ENCODE assay signal across 8 mouse cellular contexts in the genomic region with DNA sequence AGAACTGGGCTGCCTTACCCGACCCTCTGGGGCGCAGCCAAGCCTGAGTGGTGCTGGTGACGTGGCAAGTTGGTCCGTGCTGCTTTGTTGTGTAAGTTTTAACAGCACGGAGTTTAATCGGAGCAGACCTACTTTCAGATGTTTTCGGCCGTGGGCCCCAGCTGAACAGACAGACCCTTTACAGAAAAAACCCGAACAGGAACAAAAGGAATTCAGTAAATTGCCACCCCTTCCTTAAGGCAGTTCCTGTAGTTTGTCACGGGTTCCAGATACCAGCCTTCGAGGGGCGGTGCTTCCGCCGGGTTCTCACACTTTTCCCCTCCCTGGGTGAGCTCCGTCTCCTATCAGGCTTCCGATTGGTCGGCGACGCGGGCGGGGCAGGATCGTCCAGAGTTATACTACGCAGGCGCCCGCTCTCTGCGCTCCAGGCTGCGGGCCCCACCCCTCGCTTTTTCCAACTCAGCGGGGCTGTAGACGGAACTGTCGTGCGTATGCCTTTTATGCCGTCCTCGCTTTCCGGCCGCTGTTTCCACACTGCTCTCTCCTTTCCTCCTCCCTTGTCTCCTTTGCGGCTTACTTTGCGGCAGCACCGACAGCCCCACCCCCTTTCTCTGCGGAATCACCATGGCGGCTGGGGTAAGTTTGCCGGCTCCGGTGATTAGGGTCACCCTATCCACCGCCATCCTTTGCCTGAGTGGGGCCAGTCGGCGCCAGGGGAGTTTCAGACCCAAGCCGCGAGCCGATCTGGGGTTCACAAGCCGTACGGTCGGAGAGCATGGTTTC. TPM values are rescaled to one million over a fixed set of nuclear protein-coding genes. Genes with fewer than 3 reads are reported as not detected.
DNase-seq lines count a peak whose midpoint lies in the region; ATAC-seq and TF ChIP-seq lines count a peak whose summit lies in the region.

A gene (plus strand): TSS at position 452 of the 783 bp plus-strand sequence.

- H3K79me2 ChIP-seq in C2C12 (ENCODE audit: control insufficient read depth, insufficient read depth) (peaks cover 56% of the 10 kb centered on the region), myocyte (ENCODE audit: control insufficient read depth, insufficient read depth) (peaks cover 51% of the 10 kb centered on the region)
- peaks cover 8% of the 10 kb centered on the region; the same call in 1 of the 2 replicates for H3K79me2 ChIP-seq in liver, adult 2 months (ENCODE audit: control insufficient read depth, insufficient read depth, low read length)

- no peaks in the 10 kb centered on the region for H3K27me3 ChIP-seq in C2C12 (ENCODE audit: control insufficient read depth, insufficient read depth, insufficient read length)
- no peaks in the 10 kb centered on the region for H3K27me3 ChIP-seq in erythroblast, embryonic 14.5 days (ENCODE audit: control insufficient read depth)
- H3K27me3 ChIP-seq in heart, embryonic 11.5 days (ENCODE audit: control insufficient read depth, insufficient read depth, low read length): no peaks in the 10 kb centered on the region
- H3K27me3 ChIP-seq in kidney, embryonic 16.5 days (ENCODE audit: insufficient read depth, low read length): no peaks in the 10 kb centered on the region
- no peaks in the 10 kb centered on the region for H3K27me3 ChIP-seq in liver, adult 2 months (ENCODE audit: control insufficient read depth, insufficient read depth, low read length)
- H3K27me3 ChIP-seq in myocyte (ENCODE audit: control insufficient read depth, insufficient read depth, insufficient read length): no peaks in the 10 kb centered on the region
- H3K27me3 ChIP-seq in splenic B cell, adult 2 months (ENCODE audit: control insufficient read depth, insufficient read depth, low read length, poor library complexity, severe bottlenecking): no peaks in the 10 kb centered on the region

- peak; percentile 98 for ATAC-seq in heart, embryonic 11.5 days (replicated peaks; ENCODE audit: insufficient number of reproducible peaks, low FRiP score, low TSS enrichment)
- ATAC-seq in kidney, embryonic 16.5 days (ENCODE audit: low FRiP score, low TSS enrichment): peak; percentile 99

- H3K27ac ChIP-seq in heart, embryonic 11.5 days (ENCODE audit: low read depth, low read length): peak within 1 kb of the TSS; percentile 90
- peak within 1 kb of the TSS; percentile 98 for H3K27ac ChIP-seq in kidney, embryonic 16.5 days (ENCODE audit: low read length)
- H3K27ac ChIP-seq in liver, adult 2 months (replicated peaks; ENCODE audit: insufficient read depth, low read depth, low read length): peak within 1 kb of the TSS; percentile 78

- peak within 1 kb of the TSS; percentile 80 for H3K4me2 ChIP-seq in heart, embryonic 11.5 days
- H3K4me2 ChIP-seq in kidney, embryonic 16.5 days (replicated peaks; ENCODE audit: low read depth, low read length): peak within 1 kb of the TSS; percentile 89
- peak within 1 kb of the TSS; percentile 87 for H3K4me2 ChIP-seq in myocyte (ENCODE audit: low read depth)

- no peaks in the 10 kb centered on the region for H3K9me3 ChIP-seq in erythroblast, embryonic 14.5 days (ENCODE audit: control insufficient read depth, low read length)
- no peaks in the 10 kb centered on the region for H3K9me3 ChIP-seq in heart, embryonic 11.5 days (replicated peaks; ENCODE audit: control insufficient read depth, low read length)
- H3K9me3 ChIP-seq in kidney, embryonic 16.5 days (ENCODE audit: low read length): no peaks in the 10 kb centered on the region

- TF ChIP-seq CTCF in C2C12 (IDR thresholded peaks at IDR 0.05; ENCODE audit: control insufficient read depth, insufficient read depth, insufficient read length): no peak
- no peak for TF ChIP-seq CTCF in brain, embryonic 14.5 days (IDR thresholded peaks at IDR 0.05; ENCODE audit: borderline replicate concordance, extremely low read depth, insufficient read depth, insufficient read length)
- TF ChIP-seq CTCF in liver, adult 2 months (IDR thresholded peaks at IDR 0.05; ENCODE audit: low read depth, low read length): no peak

- H3K4me3 ChIP-seq in C2C12 (ENCODE audit: insufficient read depth, poor library complexity, severe bottlenecking) (peak within 1 kb of the TSS; percentile 68), myocyte (peak within 1 kb of the TSS; percentile 97)
- peak within 1 kb of the TSS; percentile 77 for H3K4me3 ChIP-seq in erythroblast, embryonic 14.5 days (replicated peaks)
- peak within 1 kb of the TSS; percentile 70 for H3K4me3 ChIP-seq in heart, embryonic 11.5 days (ENCODE audit: low read depth, low read length)
- peak within 1 kb of the TSS; percentile 98 for H3K4me3 ChIP-seq in kidney, embryonic 16.5 days (ENCODE audit: low read length)
- H3K4me3 ChIP-seq in liver, adult 2 months (ENCODE audit: insufficient read depth, low read depth, low read length): peak within 1 kb of the TSS; percentile 74

- under 1% methylated on average over 52 of the region's 52 CpGs for WGBS in heart, embryonic 11.5 days (ENCODE audit: insufficient replicate concordance)
- under 1% methylated on average over 51 of the region's 52 CpGs for WGBS in kidney, embryonic 16.5 days
- WGBS in liver, adult 2 months: under 1% methylated on average over 52 of the region's 52 CpGs

- H3K79me3 ChIP-seq in C2C12 (ENCODE audit: low read depth): peaks cover 49% of the 10 kb centered on the region

- H3K36me3 ChIP-seq in C2C12 (ENCODE audit: control insufficient read depth, insufficient read depth): peaks cover 74% of the 10 kb centered on the region
- peaks cover 79% of the 10 kb centered on the region for H3K36me3 ChIP-seq in erythroblast, embryonic 14.5 days (ENCODE audit: control insufficient read depth)
- H3K36me3 ChIP-seq in heart, embryonic 11.5 days (ENCODE audit: control insufficient read depth, insufficient read depth, low read length): peaks cover 50% of the 10 kb centered on the region
- peaks cover 67% of the 10 kb centered on the region for H3K36me3 ChIP-seq in kidney, embryonic 16.5 days (ENCODE audit: insufficient read depth, low read length)
- peaks cover 44% of the 10 kb centered on the region for H3K36me3 ChIP-seq in liver, adult 2 months (ENCODE audit: control insufficient read depth, insufficient read depth, low read length)
- H3K36me3 ChIP-seq in myocyte (ENCODE audit: control insufficient read depth, insufficient read depth): peaks cover 46% of the 10 kb centered on the region
- peaks cover 22% of the 10 kb centered on the region for H3K36me3 ChIP-seq in splenic B cell, adult 2 months (ENCODE audit: control insufficient read depth, insufficient read depth, low read length, poor library complexity, severe bottlenecking)

- H3ac ChIP-seq in C2C12 (ENCODE audit: control insufficient read depth, insufficient read length, low read depth) (peak within 1 kb of the TSS; percentile 84), myocyte (ENCODE audit: control insufficient read depth, insufficient read length) (peak within 1 kb of the TSS; percentile 73)

- TF ChIP-seq POLR2A in brain, embryonic 14.5 days (IDR thresholded peaks at IDR 0.05; ENCODE audit: borderline replicate concordance, extremely low read depth, insufficient read depth, insufficient read length, poor library complexity, severe bottlenecking): no peak
- TF ChIP-seq POLR2A in liver, adult 2 months (IDR thresholded peaks at IDR 0.05; ENCODE audit: extremely low read depth, insufficient read depth, low read length): 0 out of 2 replicates have a peak, but pooled peaks have one; percentile 49
- peak; percentile 79 for TF ChIP-seq POLR2A in myocyte (IDR thresholded peaks at IDR 0.05; ENCODE audit: insufficient read length, low read depth)

- peak; percentile 100 for DNase-seq in brain, embryonic 14.5 days (ENCODE audit: low read depth)
- DNase-seq in liver, adult 2 months (ENCODE audit: extremely low read depth, low read depth, low spot score): peak; percentile 97
- DNase-seq in splenic B cell, adult 2 months (ENCODE audit: low read depth, low spot score): peak; percentile 99

- H3K4me1 ChIP-seq in erythroblast, embryonic 14.5 days (ENCODE audit: control insufficient read depth): peaks cover 50% of the 10 kb centered on the region
- peaks cover 9% of the 10 kb centered on the region for H3K4me1 ChIP-seq in heart, embryonic 11.5 days (ENCODE audit: control insufficient read depth, insufficient read depth, low read length)
- H3K4me1 ChIP-seq in kidney, embryonic 16.5 days (ENCODE audit: insufficient read depth, low read length): peaks cover 23% of the 10 kb centered on the region
- H3K4me1 ChIP-seq in liver, adult 2 months (ENCODE audit: control insufficient read depth, insufficient read depth, low read length): peaks cover 11% of the 10 kb centered on the region

- peak within 1 kb of the TSS; percentile 89 for H3K9ac ChIP-seq in heart, embryonic 11.5 days (ENCODE audit: low read depth, low read length)
- peak within 1 kb of the TSS; percentile 97 for H3K9ac ChIP-seq in kidney, embryonic 16.5 days (replicated peaks; ENCODE audit: low read length)
- peak within 1 kb of the TSS; percentile 89 for H3K9ac ChIP-seq in liver, adult 2 months (ENCODE audit: low read depth, low read length)

TF ChIP-seq in C2C12, 6 proteins besides CTCF, POLR2A, EP300 and RAD21:
- TF ChIP-seq MAX (IDR thresholded peaks at IDR 0.05): peak; percentile 24
- TF ChIP-seq MYOG (IDR thresholded peaks at IDR 0.05; ENCODE audit: control insufficient read depth, extremely low read depth, insufficient read length): no peak
- TF ChIP-seq CEBPB (IDR thresholded peaks at IDR 0.05; ENCODE audit: low read depth): peak; percentile 21
- peak; percentile 47 for TF ChIP-seq USF1 (IDR thresholded peaks at IDR 0.05; ENCODE audit: low read depth)
- TF ChIP-seq FOSL1 (IDR thresholded peaks at IDR 0.05; ENCODE audit: insufficient read depth, low read length, poor library complexity, severe bottlenecking): no peak
- TF ChIP-seq MYOD1 (IDR thresholded peaks at IDR 0.05; ENCODE audit: control insufficient read depth, insufficient read length, low read depth): no peak

TF ChIP-seq in myocyte, 11 proteins besides CTCF, POLR2A, EP300 and RAD21 (continues in another document):
- TF ChIP-seq POLR2AphosphoS2 (IDR thresholded peaks at IDR 0.05; ENCODE audit: insufficient read length, low read depth): peak; percentile 81
- TF ChIP-seq TCF3 (IDR thresholded peaks at IDR 0.05; ENCODE audit: insufficient read length, low read depth): no peak
- peak; percentile 55 for TF ChIP-seq SRF (IDR thresholded peaks at IDR 0.05; ENCODE audit: control insufficient read depth, insufficient read length, low read depth)
- TF ChIP-seq MYOG (IDR thresholded peaks at IDR 0.05; ENCODE audit: control insufficient read depth in 1 of 3, insufficient read depth in 1 of 3, insufficient read length in 2 of 3, low read depth in 2 of 3): no peak
- no peak for TF ChIP-seq TCF12 (IDR thresholded peaks at IDR 0.05; ENCODE audit: insufficient read depth, poor library complexity, severe bottlenecking)

RNA-seq across cellular contexts. Expression of the gene that starts here (rescaled TPM):
- 1,028 TPM for polyA plus RNA-seq in C2C12 (2012; fragmentation: generic; extraction: Trizol)
- polyA plus RNA-seq in brain, embryonic 14.5 days (2012; rRNA removed): 371 and 527 TPM in 2 replicates
- 5.4 and 8.2 TPM in 2 replicates for polyA plus RNA-seq in erythroblast, embryonic 14.5 days (2012)
- 344 TPM in 2 replicates for polyA plus RNA-seq in heart, embryonic 11.5 days (2014; fragmentation: Nextera tagmentation; extraction: Ambion mirVana)
- 436 and 455 TPM in 2 replicates for polyA plus RNA-seq in kidney, embryonic 16.5 days (2015; fragmentation: Nextera tagmentation; extraction: Ambion mirVana)
- 101 and 117 TPM in 2 replicates for total RNA-seq in liver, adult 2 months (2014; rRNA removed)
- polyA plus RNA-seq in liver, adult 2 months (2012; rRNA removed): 99.1 and 107 TPM in 2 replicates
- polyA plus RNA-seq in myocyte (2012; fragmentation: generic; extraction: Trizol): 896 TPM

Comparison
In these comparisons a context has a peak if more than half of its experiments do, and no peak if none do; other contexts are left out.
1. Peak in every context shown above with its lines: DNase-seq, ATAC-seq, H3K4me3 ChIP-seq and H3K27ac ChIP-seq.
2. RNA of the gene that starts here (polyA plus RNA-seq): 1,028 TPM in C2C12 (single experiment), 896 TPM in myocyte (single experiment), 371 to 527 TPM in brain, embryonic 14.5 days, 436 to 455 TPM in kidney, embryonic 16.5 days, 344 TPM in heart, embryonic 11.5 days and 99.1 to 107 TPM in liver, adult 2 months; 5.4 to 8.2 TPM in erythroblast, embryonic 14.5 days; every median in the first group is over 10 times any median in the second.